Mouse (Mus musculus): ENCODE data around the gene Tm7sf2.

Gene Tm7sf2

GRCm38 (mm10) chr19:6069851-6070250 is 1.7 kb upstream of the Tm7sf2 start:
- DNase-seq (ENCODE audit: low spot score in 2 of 2), result no peak

DNA sequence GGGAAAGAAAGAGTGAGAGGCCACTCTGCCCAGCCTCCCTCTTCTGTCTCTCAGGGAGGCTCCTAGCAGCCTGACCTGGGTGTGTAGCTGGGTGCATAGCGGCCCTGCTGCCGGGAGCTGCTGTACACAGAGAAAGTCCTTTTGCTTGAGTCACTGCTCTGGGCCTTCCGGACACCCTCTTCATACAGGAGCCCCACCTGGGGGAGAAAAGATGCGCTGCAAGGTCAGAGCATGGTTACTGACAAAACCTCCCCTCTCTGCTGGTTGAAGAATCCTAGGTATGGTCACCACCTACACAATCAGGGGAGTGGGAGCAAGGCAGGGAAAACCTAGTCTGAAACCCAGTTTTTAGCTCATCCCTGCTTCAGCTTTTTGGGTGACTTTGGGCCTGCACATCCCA is 778 bp upstream of the Tm7sf2 start:
- no peak for DNase-seq (ENCODE audit: low spot score in 2 of 2)

DNA sequence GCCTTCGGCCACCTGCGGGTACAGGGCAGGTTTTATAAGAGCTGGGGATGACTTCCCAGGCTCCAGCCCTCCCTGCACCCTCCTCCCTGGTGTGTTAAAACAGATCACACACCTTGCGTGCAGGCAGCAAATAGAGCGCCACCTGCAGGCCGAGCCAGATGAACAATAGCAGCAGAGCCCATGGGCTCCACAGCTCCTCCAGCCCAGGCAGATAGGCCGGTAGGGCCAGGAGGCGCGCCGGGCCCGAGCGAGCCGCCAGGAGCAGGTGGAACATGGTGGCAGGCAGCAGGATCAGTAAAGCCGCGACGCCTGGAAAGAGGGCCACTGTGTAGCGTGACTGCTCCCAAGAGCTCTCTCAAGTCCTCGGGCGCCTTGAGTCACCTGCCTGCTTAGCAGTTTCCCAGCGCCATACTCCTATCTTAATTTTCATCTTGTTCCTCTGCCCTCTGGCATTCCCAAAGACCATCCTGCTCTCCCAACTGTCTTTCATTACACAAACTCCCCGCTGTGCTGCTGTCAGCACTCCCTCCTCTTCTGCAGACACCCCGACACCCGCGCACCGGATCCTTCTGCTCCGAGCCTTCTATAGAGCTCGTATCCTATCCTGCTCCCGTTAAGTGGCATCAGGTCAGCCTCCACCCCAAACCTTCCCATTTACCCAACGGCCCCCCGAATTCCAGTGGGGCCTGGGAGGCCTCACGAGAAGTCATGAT is 1.0 kb downstream of the Tm7sf2 start:
- peak; percentile 83 to 89 for DNase-seq (ENCODE audit: low spot score in 2 of 2)

DNA sequence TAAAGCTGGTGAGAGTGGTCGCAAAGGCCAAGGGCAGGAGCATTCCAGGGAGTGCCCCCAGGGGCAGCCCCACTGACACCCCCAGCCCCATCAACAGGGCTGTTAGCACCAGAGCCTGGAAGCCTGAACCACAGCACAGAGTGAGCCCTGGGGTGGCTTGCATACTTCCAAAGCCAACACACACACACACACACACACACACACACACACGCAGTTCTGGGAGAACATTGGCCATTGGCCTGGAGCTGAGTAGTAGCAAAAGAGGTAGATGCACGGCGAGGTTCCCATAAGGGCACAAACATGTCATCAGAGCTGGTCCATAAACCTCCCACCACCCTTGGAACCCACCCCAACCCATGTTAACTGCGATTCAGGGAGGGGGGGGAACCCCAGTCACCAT is 1.6 kb downstream of the Tm7sf2 start:
- peak in 1 of 2 experiments; percentile 20 for DNase-seq (ENCODE audit: low spot score in 2 of 2)

- DNase-seq (ENCODE audit: low spot score in 2 of 2), result no peak
Observed at GRCm38 (mm10) chr19:6063081-6063480, 5.1 kb downstream of the Tm7sf2 start.

DNA sequence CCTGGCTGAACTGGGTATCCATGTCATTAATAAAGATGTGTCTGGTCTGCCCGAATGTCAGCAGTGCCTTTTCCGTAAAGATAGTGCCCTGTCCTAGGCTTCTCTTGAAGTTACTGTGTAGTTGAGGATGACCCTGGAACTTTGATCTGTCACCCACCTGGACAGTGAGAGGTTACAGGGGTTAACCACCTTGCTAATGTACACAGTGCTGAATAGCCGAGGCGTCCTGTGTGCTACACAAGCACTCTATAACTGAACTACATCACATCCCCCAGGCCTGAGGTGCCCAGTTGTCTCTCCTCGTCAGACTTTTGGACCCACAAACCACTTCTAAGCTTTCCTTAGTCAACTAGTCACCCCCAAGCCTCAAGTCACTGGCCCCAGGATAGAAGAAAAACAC is 5.8 kb downstream of the Tm7sf2 start:
- DNase-seq (ENCODE audit: low spot score in 2 of 2), result no peak

- peak; percentile 35 to 42 for DNase-seq (ENCODE audit: low spot score in 2 of 2)
Observed at GRCm38 (mm10) chr19:6061641-6062302, 6.4 kb downstream of the Tm7sf2 start.

GRCm38 (mm10) chr19:6061021-6061533 is 7.1 kb downstream of the Tm7sf2 start, which contains the start of gene Znhit2:
Znhit2 (plus strand) TSS chr19:6061192.
- peak; percentile 95 to 96 for DNase-seq (ENCODE audit: low spot score in 2 of 2)

DNA sequence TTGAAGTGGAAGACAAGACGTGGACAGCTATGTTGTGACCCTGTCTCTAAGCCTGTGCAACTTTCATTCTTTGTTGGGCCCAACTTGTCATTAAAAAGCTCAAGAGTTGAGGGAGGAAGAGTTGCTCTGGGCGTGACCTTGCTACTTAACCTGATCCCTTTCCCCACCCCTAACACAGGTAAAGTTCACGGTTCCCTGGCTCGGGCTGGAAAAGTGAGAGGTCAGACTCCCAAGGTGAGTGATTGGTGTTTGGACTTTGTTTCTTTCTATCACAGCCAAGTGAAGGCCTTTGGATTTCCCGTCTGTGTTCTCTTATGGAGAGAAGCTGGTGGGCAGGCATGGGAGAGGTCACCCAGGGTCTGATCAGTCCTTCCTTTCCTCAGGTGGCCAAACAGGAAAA is 9.2 kb downstream of the Tm7sf2 start:
- no peak for DNase-seq (ENCODE audit: low spot score in 2 of 2)

GRCm38 (mm10) chr19:6058513-6058912 is 9.7 kb downstream of the Tm7sf2 start:
- no peak for DNase-seq (ENCODE audit: low spot score in 2 of 2)

DNA sequence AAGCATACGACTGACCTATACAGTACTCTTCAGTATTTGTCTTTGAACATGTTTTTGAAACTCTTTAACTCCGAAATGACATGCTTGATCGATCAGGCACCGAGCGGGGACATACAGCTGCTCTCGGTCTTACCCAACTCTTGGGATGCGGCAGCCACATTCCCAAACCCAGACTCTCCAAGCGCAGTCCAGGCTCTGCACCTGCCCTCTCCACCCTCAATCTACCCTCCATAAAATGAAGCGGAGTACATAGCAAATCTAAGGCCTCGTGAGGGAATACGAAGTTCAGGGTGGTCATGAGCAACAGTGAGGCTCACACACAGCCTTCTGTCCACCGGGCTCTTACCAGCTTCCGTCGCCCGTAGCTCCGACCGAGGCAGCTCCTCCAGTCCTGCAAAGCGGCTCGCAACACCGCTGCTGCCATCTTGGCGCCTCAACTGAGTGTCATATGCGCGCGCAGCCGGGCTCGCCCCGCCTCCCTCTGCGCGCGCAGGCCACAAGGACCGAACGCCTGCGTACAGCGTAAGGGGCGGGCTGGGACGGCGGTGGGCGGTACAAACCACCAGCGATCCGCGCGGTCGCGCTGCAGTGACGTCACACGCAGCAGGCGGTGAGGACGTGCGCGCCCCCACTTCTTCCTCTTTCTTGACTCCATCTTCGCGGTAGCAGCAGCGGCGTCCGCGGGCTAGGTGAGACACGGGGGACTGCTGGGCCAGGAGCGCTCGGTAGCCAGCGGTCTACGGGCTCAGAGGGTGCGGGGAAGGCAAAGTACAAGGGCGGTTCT is 10.7 kb downstream of the Tm7sf2 start, which contains the start of the genes Mrpl49 and Fau:
Gene Mrpl49, minus strand, starts transcription at position 473 of the 784 bp plus-strand sequence.
Gene Fau, plus strand, starts transcription at position 532 of the 784 bp plus-strand sequence.
- peak; percentile 99 to 100 for DNase-seq (ENCODE audit: low spot score in 2 of 2)

GRCm38 (mm10) chr19:6056696-6057095 is 11.5 kb downstream of the Tm7sf2 start:
- no peak for DNase-seq (ENCODE audit: low spot score in 2 of 2)

- DNase-seq (ENCODE audit: low spot score in 2 of 2), result no peak
Observed at GRCm38 (mm10) chr19:6054296-6054695, 13.9 kb downstream of the Tm7sf2 start.

- no peak for DNase-seq (ENCODE audit: low spot score in 2 of 2)
Observed at GRCm38 (mm10) chr19:6052516-6052915, 15.7 kb downstream of the Tm7sf2 start.

DNA sequence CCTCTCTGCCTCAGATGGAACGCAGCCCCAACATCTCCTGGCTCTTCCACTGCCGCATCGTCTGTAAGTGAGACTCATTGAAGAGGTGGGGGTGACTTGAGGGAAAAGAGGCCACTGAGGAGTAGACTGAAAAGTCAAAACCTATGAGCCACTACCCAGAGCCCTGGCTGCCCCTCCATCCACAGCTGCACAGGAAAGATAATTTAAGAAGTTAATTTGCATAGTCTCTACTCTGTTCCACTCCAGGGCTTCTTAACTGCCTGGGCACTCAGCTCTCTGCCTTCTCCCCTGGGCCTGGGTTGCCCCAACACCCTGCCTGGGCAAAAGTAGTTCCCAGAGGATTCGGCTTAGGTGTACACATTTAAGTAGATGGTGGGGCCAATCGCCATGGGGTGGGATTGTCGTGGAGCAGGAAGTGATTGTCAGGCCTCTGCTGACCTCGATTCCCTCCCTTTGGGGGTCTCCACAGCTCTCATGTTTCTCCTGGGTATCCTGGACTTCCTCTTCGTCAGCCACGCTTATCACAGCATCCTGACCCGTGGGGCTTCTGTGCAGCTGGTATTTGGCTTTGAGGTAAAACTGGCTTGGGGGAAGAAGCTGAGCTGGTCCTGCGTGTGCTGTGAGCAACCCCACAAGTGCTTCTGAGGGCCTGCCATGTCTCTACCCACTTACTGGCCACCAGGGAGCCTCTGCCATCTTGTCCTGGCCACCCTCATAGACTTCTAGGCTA is 19.3 kb downstream of the Tm7sf2 start:
- no peak for DNase-seq (ENCODE audit: low spot score in 2 of 2)

GRCm38 (mm10) chr19:6047899-6048166 is 20.3 kb downstream of the Tm7sf2 start:
- no peak for DNase-seq (ENCODE audit: low spot score in 2 of 2)

DNA sequence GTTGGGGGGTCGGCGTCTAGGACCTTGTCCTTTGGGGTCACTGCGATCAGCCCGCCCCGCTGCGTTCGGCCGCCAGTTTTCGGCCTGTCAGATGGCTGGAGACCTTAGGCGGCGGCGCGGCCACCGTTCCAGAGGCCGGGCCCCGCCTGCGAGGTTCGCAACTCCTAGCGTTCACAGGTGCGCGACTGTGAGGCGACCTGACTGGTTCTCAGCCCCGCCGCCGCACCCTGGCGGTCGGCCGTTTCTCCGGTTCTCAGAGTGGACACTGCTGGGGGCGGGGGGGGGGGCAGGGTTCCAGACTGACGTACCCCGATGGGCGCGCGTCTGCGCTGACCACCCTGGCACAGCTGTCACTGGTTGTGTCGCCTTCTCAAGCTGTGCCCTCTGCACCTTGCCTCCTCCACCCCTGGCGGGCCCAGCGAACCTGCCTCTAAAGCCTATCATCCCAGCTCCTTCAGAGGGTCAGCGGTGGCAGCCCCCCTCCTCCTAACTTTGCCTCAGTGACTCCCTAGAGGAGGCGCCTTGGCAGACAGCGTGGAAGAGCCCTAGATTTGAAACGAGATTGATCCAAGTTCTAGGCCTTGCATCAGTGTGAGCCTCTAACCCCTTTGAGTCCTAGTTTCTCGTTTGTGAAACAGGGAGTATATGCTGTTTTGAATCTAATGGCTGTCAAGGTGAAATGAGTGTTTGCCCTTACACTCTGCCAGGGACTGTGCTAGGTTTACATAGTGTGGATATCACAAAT is 20.8 kb downstream of the Tm7sf2 start:
- DNase-seq (ENCODE audit: low spot score in 2 of 2), result no peak

- peak; percentile 93 to 94 for DNase-seq (ENCODE audit: low spot score in 2 of 2)
Observed at GRCm38 (mm10) chr19:6046294-6047153, 21.6 kb downstream of the Tm7sf2 start, which contains the start of gene Syvn1. Syvn1 (plus strand) TSS chr19:6046576.

DNA sequence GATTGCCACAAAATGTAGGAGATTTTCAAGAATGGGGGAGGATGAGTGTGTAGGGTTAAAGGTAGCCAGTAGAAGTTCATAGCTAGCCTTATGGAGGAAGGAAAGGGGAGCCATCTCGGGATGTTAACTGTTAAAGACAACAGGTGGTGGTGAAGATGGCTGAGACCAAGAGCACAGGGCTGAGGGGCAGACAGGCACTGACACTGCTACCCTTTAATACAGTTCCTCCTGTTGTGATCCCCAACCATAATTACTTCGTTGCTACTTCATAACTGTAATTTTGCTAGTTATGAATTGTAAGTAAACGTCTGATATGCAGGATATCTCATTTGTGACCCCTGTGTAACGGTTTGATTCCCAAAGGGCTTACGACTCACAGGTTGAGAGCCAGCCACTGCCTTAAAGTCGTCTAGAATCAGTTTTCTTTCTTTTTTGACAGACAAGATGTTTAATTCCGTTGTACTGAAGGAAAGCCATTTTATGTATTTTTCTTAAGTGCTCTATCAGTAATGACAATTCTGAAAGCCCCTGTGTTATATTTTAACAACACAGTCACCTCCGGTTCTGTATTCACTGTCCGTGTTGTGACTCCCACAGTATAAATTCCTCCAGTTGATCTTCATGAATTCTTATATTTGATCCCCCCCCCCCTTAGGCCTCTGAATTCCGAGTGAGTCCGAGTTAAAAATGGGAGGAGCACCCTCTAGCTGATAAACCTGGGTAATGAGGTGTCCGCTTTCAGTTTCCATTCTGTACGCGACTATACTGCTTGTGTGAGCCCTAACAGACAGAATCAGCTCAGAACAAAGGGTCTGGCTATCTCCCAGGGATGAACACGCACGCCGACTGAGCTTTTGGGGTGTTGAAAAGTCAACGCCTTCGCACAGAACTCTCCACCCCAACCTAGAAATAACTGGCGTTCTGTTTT is 22.5 kb downstream of the Tm7sf2 start:
- DNase-seq (ENCODE audit: low spot score in 2 of 2), result no peak
